Mouse (Mus musculus) CH12.LX (cell line): ENCODE results near the gene Rgsl1. TPM values are rescaled to one million over a fixed set of nuclear protein-coding genes. Genes with fewer than 3 reads are reported as not detected.
A peak's percentile ranks its signal among the peaks of the same experiment; 100 is the strongest.

Experiments
- DNase-seq: peaks from one replicate; pipeline ENCODE4 v3.0.0-alpha.2; 2013; ENCODE audit errors: extremely low read depth
- H3K27ac ChIP-seq: 2 replicates; pipeline ENCODE4 v1.5.1; 2012; ENCODE audit warnings: low read depth, mild to moderate bottlenecking, control low read depth, moderate library complexity; ENCODE audit not compliant: insufficient read depth
- H3K27me3 ChIP-seq: replicated peaks from 2 replicates; pipeline ENCODE3; 2012; ENCODE audit warnings: inconsistent platforms
- H3K36me3 ChIP-seq, 2 experiments: replicated peaks in 1 of 2; 2 replicates each; pipeline versions ENCODE3 to v1.6.1; 2012; ENCODE audit warnings: inconsistent platforms in 1 of 2, low read length in 1 of 2, mild to moderate bottlenecking in 1 of 2, mixed read lengths in 1 of 2, moderate library complexity in 1 of 2; ENCODE audit not compliant: control insufficient read depth in 1 of 2, insufficient read depth in 1 of 2
- H3K4me1 ChIP-seq, 2 experiments: 2 replicates each; pipeline ENCODE4 v1.6.1; 2012; ENCODE audit warnings: inconsistent platforms in 1 of 2, moderate library complexity in 1 of 2; ENCODE audit not compliant: insufficient read depth in 2 of 2, control insufficient read depth in 1 of 2
- H3K4me2 ChIP-seq: 2 replicates; pipeline ENCODE4 v1.6.1; 2012; ENCODE audit warnings: low read depth, mild to moderate bottlenecking, control low read depth; ENCODE audit not compliant: poor library complexity, insufficient read depth, severe bottlenecking
- H3K4me3 ChIP-seq, 3 experiments: fragments of 150-350 bp in 1 of 3; sonication (generic) in 1 of 3; replicated peaks in 1 of 3; 2 replicates each; pipeline versions ENCODE3 to v1.5.1; 2011 to 2012; ENCODE audit warnings: low read depth in 2 of 3, low read length in 2 of 3, mild to moderate bottlenecking in 2 of 3, moderate library complexity in 2 of 3, control low read depth in 1 of 3, improper control_type of control experiment in 1 of 3, inconsistent platforms in 1 of 3, mixed read lengths in 1 of 3; ENCODE audit not compliant: poor library complexity in 1 of 3
- H3K79me2 ChIP-seq: replicated peaks from 2 replicates; pipeline ENCODE4 v1.6.1; 2012; ENCODE audit warnings: mild to moderate bottlenecking, moderate library complexity; ENCODE audit not compliant: control insufficient read depth, poor library complexity, insufficient read depth, severe bottlenecking; ENCODE audit errors: extremely low read depth
- H3K9ac ChIP-seq: 2 replicates; pipeline ENCODE4 v1.6.1; 2012; ENCODE audit warnings: low read depth, mild to moderate bottlenecking, control low read depth, moderate library complexity; ENCODE audit not compliant: insufficient read depth
- H3K9me3 ChIP-seq: replicated peaks from 2 replicates; pipeline ENCODE3; 2012; ENCODE audit warnings: low read length, inconsistent platforms, mixed read lengths
- BHLHE40 ChIP-seq: IDR thresholded peaks from 2 replicates; pipeline ENCODE4 v1.6.1; 2011; ENCODE audit warnings: mild to moderate bottlenecking, low read depth, low read length, improper control_type of control experiment
- CHD1 ChIP-seq: IDR thresholded peaks from 2 replicates; pipeline ENCODE4 v1.6.1; 2012; ENCODE audit warnings: low read depth, low read length, improper control_type of control experiment, inconsistent platforms
- CHD2 ChIP-seq: IDR thresholded peaks from 2 replicates; pipeline ENCODE4 v1.6.1; 2011; ENCODE audit warnings: low read length, improper control_type of control experiment
- CTCF ChIP-seq, 2 experiments: IDR thresholded peaks in 1 of 2; conservative IDR thresholded peaks in 1 of 2; 2 replicates each; pipeline ENCODE4 v1.5.1; 2011 to 2012; ENCODE audit warnings: low read depth in 2 of 2, low read length in 2 of 2, improper control_type of control experiment in 1 of 2, inconsistent platforms in 1 of 2, mild to moderate bottlenecking in 1 of 2, moderate library complexity in 1 of 2
- E2F4 ChIP-seq: IDR thresholded peaks from 2 replicates; pipeline ENCODE4 v1.6.1; 2011; ENCODE audit warnings: low read depth, low read length, improper control_type of control experiment; ENCODE audit not compliant: insufficient replicate concordance
- ELF1 ChIP-seq: IDR thresholded peaks from 2 replicates; pipeline ENCODE4 v1.6.1; 2014; ENCODE audit warnings: low read depth, mild to moderate bottlenecking, inconsistent platforms, low read length, improper control_type of control experiment
- EP300 ChIP-seq: IDR thresholded peaks from 2 replicates; pipeline ENCODE4 v1.6.1; 2011; ENCODE audit warnings: low read length, improper control_type of control experiment
- ETS1 ChIP-seq: conservative IDR thresholded peaks from 2 replicates; pipeline ENCODE4 v1.6.1; 2012; ENCODE audit warnings: low read depth, mild to moderate bottlenecking, inconsistent platforms, low read length, improper control_type of control experiment, moderate library complexity
- GABPA ChIP-seq: IDR thresholded peaks from 2 replicates; pipeline ENCODE4 v1.6.1; 2012; ENCODE audit warnings: low read depth, low read length, improper control_type of control experiment, inconsistent platforms; ENCODE audit not compliant: insufficient replicate concordance
- HCFC1 ChIP-seq: IDR thresholded peaks from 2 replicates; pipeline ENCODE4 v1.6.1; 2012; ENCODE audit warnings: low read depth, mild to moderate bottlenecking, inconsistent platforms, low read length, improper control_type of control experiment
- IRF4 ChIP-seq: IDR thresholded peaks from 2 replicates; pipeline ENCODE4 v1.6.1; 2014; ENCODE audit warnings: low read depth, mild to moderate bottlenecking, inconsistent platforms, low read length, improper control_type of control experiment
- JUN ChIP-seq: IDR thresholded peaks from 2 replicates; pipeline ENCODE4 v1.6.1; 2011; ENCODE audit warnings: low read depth, mild to moderate bottlenecking, low read length, improper control_type of control experiment, moderate library complexity; ENCODE audit not compliant: insufficient read depth
- JUND ChIP-seq: conservative IDR thresholded peaks from 2 replicates; pipeline ENCODE4 v1.6.1; 2011; ENCODE audit warnings: low read depth, low read length, improper control_type of control experiment
- KAT2A ChIP-seq: IDR thresholded peaks from 2 replicates; pipeline ENCODE4 v1.6.1; 2012; ENCODE audit warnings: low read length, improper control_type of control experiment, inconsistent platforms; ENCODE audit not compliant: insufficient replicate concordance
- MAFK ChIP-seq: IDR thresholded peaks from 2 replicates; pipeline ENCODE4 v1.6.1; 2011; ENCODE audit warnings: low read length, improper control_type of control experiment; ENCODE audit not compliant: insufficient replicate concordance
- MAX ChIP-seq: IDR thresholded peaks from 2 replicates; pipeline ENCODE4 v1.6.1; 2011; ENCODE audit warnings: low read length, improper control_type of control experiment
- MAZ ChIP-seq: IDR thresholded peaks from 2 replicates; pipeline ENCODE4 v1.6.1; 2012; ENCODE audit warnings: low read depth, mild to moderate bottlenecking, inconsistent platforms, low read length, improper control_type of control experiment, moderate library complexity
- MEF2A ChIP-seq: IDR thresholded peaks from 2 replicates; pipeline ENCODE4 v1.6.1; 2014; ENCODE audit warnings: low read depth, mild to moderate bottlenecking, inconsistent platforms, low read length, improper control_type of control experiment, borderline replicate concordance
- MXI1 ChIP-seq: IDR thresholded peaks from 2 replicates; pipeline ENCODE4 v1.6.1; 2011; ENCODE audit warnings: mild to moderate bottlenecking, low read depth, low read length, improper control_type of control experiment
- MYC ChIP-seq: IDR thresholded peaks from 2 replicates; pipeline ENCODE4 v1.6.1; 2011; ENCODE audit warnings: low read depth, mild to moderate bottlenecking, improper control_type of control experiment, low read length
- NELFE ChIP-seq: IDR thresholded peaks from 2 replicates; pipeline ENCODE4 v1.6.1; 2011; ENCODE audit warnings: low read depth, low read length, improper control_type of control experiment
- NRF1 ChIP-seq: IDR thresholded peaks from 2 replicates; pipeline ENCODE4 v1.6.1; 2014; ENCODE audit warnings: low read depth, mild to moderate bottlenecking, inconsistent platforms, low read length, improper control_type of control experiment, moderate library complexity
- PAX5 ChIP-seq: IDR thresholded peaks from 2 replicates; pipeline ENCODE4 v1.6.1; 2012; ENCODE audit warnings: low read length, inconsistent platforms, mixed read lengths
- POLR2A ChIP-seq: IDR thresholded peaks from 2 replicates; pipeline ENCODE4 v1.6.1; 2011; ENCODE audit warnings: low read depth, mild to moderate bottlenecking, improper control_type of control experiment, low read length
- POLR2AphosphoS2 ChIP-seq: IDR thresholded peaks from 2 replicates; pipeline ENCODE4 v1.6.1; 2011; ENCODE audit warnings: low read depth, low read length, improper control_type of control experiment
- RAD21 ChIP-seq: IDR thresholded peaks from 2 replicates; pipeline ENCODE4 v1.6.1; 2011; ENCODE audit warnings: low read depth, mild to moderate bottlenecking, low read length, improper control_type of control experiment, moderate library complexity
- RCOR1 ChIP-seq: conservative IDR thresholded peaks from 2 replicates; pipeline ENCODE4 v1.6.1; 2012; ENCODE audit warnings: low read depth, mild to moderate bottlenecking, inconsistent platforms, low read length, improper control_type of control experiment
- SIN3A ChIP-seq: IDR thresholded peaks from 2 replicates; pipeline ENCODE4 v1.6.1; 2012; ENCODE audit warnings: low read length, improper control_type of control experiment, inconsistent platforms
- SMC3 ChIP-seq: IDR thresholded peaks from 2 replicates; pipeline ENCODE4 v1.6.1; 2011; ENCODE audit warnings: low read depth, low read length, improper control_type of control experiment
- TBP ChIP-seq: conservative IDR thresholded peaks from 2 replicates; pipeline ENCODE4 v1.6.1; 2011; ENCODE audit warnings: low read depth, low read length, improper control_type of control experiment
- TCF12 ChIP-seq: IDR thresholded peaks from 2 replicates; pipeline ENCODE4 v1.6.1; 2014; ENCODE audit warnings: low read depth, mild to moderate bottlenecking, inconsistent platforms, low read length, improper control_type of control experiment
- UBTF ChIP-seq: IDR thresholded peaks from 2 replicates; pipeline ENCODE4 v1.6.1; 2012; ENCODE audit warnings: low read depth, mild to moderate bottlenecking, inconsistent platforms, low read length, improper control_type of control experiment, moderate library complexity
- USF1 ChIP-seq: IDR thresholded peaks from 2 replicates; pipeline ENCODE4 v1.6.1; 2014; ENCODE audit warnings: low read depth, mild to moderate bottlenecking, inconsistent platforms, low read length, improper control_type of control experiment
- USF2 ChIP-seq: conservative IDR thresholded peaks from 2 replicates; pipeline ENCODE4 v1.6.1; 2011; ENCODE audit warnings: low read depth, low read length, improper control_type of control experiment
- ZC3H11A ChIP-seq: IDR thresholded peaks from 2 replicates; pipeline ENCODE4 v1.6.1; 2012; ENCODE audit warnings: low read depth, mild to moderate bottlenecking, inconsistent platforms, low read length, improper control_type of control experiment
- ZKSCAN1 ChIP-seq: IDR thresholded peaks from 2 replicates; pipeline ENCODE4 v1.6.1; 2012; ENCODE audit warnings: low read depth, inconsistent platforms, low read length, improper control_type of control experiment, borderline replicate concordance
- ZMIZ1 ChIP-seq: IDR thresholded peaks from 2 replicates; pipeline ENCODE4 v1.6.1; 2012; ENCODE audit warnings: low read depth, mild to moderate bottlenecking, inconsistent platforms, low read length, improper control_type of control experiment
- ZNF384 ChIP-seq: IDR thresholded peaks from 2 replicates; pipeline ENCODE4 v1.6.1; 2012; ENCODE audit warnings: low read depth, low read length, improper control_type of control experiment, inconsistent platforms
- dilution Hi-C: fragments of 300-500 bp; cut with MboI; formaldehyde crosslinking; loops from 2 replicates; pipeline ENCODE4 v1.14.3; 2020; ENCODE audit warnings: low sequenced_read_pairs; ENCODE audit not compliant: extremely low pct_unique_long_range_greater_than_20kb, extremely low pct_ligation_motif_present
- in situ Hi-C: fragments of 300-500 bp; cut with MboI; formaldehyde crosslinking; loops from 3 replicates; pipeline ENCODE4 v1.14.3; 2019; ENCODE audit warnings: low sequenced_read_pairs, low pct_ligation_motif_present, low pct_unique_long_range_greater_than_20kb, mixed read lengths
- polyA plus RNA-seq: library from polyadenylated mRNA; unstranded; fragments of >175 nt; gene quantifications from 2 replicates; pipeline ENCODE4 v1.2.1, GENCODE M21; 2012; ENCODE audit warnings: low read depth; ENCODE audit not compliant: insufficient read length
- total RNA-seq, 2 experiments: library from RNA; depleted of rRNA; stranded (reverse); fragments of 300-350 nt in 1 of 2; fragments of >200 nt in 1 of 2; gene quantifications; 2 replicates each; pipeline ENCODE4 v1.2.3; 2012 to 2014

The Rgsl1 gene
- total and polyA plus RNA-seq, 3 experiments: 0.20 TPM; not detected in 2

DNA sequence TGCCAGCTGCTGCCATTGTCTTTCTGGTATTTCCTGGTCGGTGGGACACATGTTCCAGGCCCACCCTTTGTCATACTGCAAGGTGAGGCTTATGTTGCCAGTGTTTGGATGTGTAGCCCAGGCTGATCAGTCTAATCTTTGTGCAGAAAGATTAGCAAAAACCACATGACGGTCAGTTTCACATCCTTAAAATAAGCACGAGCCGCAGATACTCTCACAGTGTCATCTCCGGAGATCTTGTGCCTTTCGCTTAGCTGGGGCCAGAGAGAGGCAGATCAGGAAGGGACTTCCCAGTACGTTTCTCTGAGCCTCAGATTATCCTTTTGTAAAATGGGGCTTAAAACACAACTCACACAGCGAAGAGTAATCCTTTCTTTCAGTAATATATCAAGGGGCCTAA is 40.4 kb downstream of the Rgsl1 start:
- H3K27ac ChIP-seq: peak overlapping the region; percentile 77
- H3K4me2 ChIP-seq: peak overlapping the region; percentile 90
- H3K4me3 ChIP-seq: no peak overlapping the region
- DNase-seq: peak; percentile 86
- H3K4me1 ChIP-seq: peaks cover 11 to 31% of the 10 kb centered on the region in 2 experiments
- H3K9ac ChIP-seq: 0 out of 2 replicates have a peak overlapping the region, but pooled peaks have one; percentile 45
- H3K9me3 ChIP-seq: no peaks in the 10 kb centered on the region
- no peaks in the 10 kb centered on the region for H3K79me2 ChIP-seq
- in situ Hi-C loops (loop anchor here (5.0 kb wide), 1 partner anchor 56 kb away; the partner anchor contains the start of gene Rnasel), dilution Hi-C loops (no loop called here)
- no peaks in the 10 kb centered on the region for H3K36me3 ChIP-seq
- H3K27me3 ChIP-seq: no peaks in the 10 kb centered on the region
- no peak; the same call in 1 of the 2 replicates for TF ChIP-seq ELF1
- peak; percentile 66 for TF ChIP-seq TCF12
- peak; percentile 38 for TF ChIP-seq USF1
- TF ChIP-seq ETS1: peak; percentile 89
- TF ChIP-seq CHD1: no peak
- TF ChIP-seq NELFE: no peak
- no peak for TF ChIP-seq HCFC1
- no peak for TF ChIP-seq SMC3
- no peak for TF ChIP-seq ZC3H11A
- TF ChIP-seq ZNF384: no peak
- peak; percentile 60; the same call in 1 of the 2 replicates for TF ChIP-seq SIN3A
- TF ChIP-seq GABPA: no peak
- TF ChIP-seq JUND: 0 out of 2 replicates have a peak, but pooled peaks have one; percentile 19
- no peak; the same call in 1 of the 2 replicates for TF ChIP-seq ZMIZ1
- TF ChIP-seq NRF1: no peak
- peak; percentile 92 for TF ChIP-seq EP300
- 0 out of 2 replicates have a peak, but pooled peaks have one; percentile 10 for TF ChIP-seq USF2
- TF ChIP-seq TBP: 0 out of 2 replicates have a peak, but pooled peaks have one; percentile 39
- no peak for TF ChIP-seq PAX5
- no peak for TF ChIP-seq CTCF (conservative IDR thresholded peaks at IDR 0.05 in 1 of 2, IDR thresholded peaks at IDR 0.05 in 1 of 2; ENCODE audit: low read depth in 2 of 2, low read length in 2 of 2)
- TF ChIP-seq MAZ: no peak; the same call in 1 of the 2 replicates
- no peak for TF ChIP-seq KAT2A
- no peak; the same call in none of the 2 replicates for TF ChIP-seq RAD21
- peak; percentile 83; the same call in 1 of the 2 replicates for TF ChIP-seq RCOR1
- peak; percentile 98 for TF ChIP-seq IRF4
- TF ChIP-seq E2F4: 0 out of 2 replicates have a peak, but pooled peaks have one; percentile 33
- no peak for TF ChIP-seq POLR2A
- TF ChIP-seq BHLHE40: peak; percentile 98
- TF ChIP-seq MEF2A: peak; percentile 93
- TF ChIP-seq MAFK: peak; percentile 70; the same call in 1 of the 2 replicates
- TF ChIP-seq MYC: peak; percentile 90
- TF ChIP-seq MXI1: peak; percentile 49; the same call in 1 of the 2 replicates
- 0 out of 2 replicates have a peak, but pooled peaks have one; percentile 11 for TF ChIP-seq JUN
- TF ChIP-seq UBTF: no peak
- TF ChIP-seq ZKSCAN1: no peak
- peak; percentile 67 for TF ChIP-seq CHD2
- TF ChIP-seq POLR2AphosphoS2: no peak
- TF ChIP-seq MAX: peak; percentile 88
